Mouse (Mus musculus) ES-Bruce4 (cell line): ENCODE results near the gene Col26a1. TPM values are rescaled to one million over a fixed set of nuclear protein-coding genes. Genes with fewer than 3 reads are reported as not detected.

Source experiments
- H3K27ac ChIP-seq: 2 replicates; pipeline ENCODE4 v1.5.1; 2012; ENCODE audit warnings: low read length, inconsistent platforms; ENCODE audit not compliant: insufficient read depth
- H3K27me3 ChIP-seq: 2 replicates; pipeline ENCODE4 v1.6.1; 2012; ENCODE audit warnings: mild to moderate bottlenecking, low read length, inconsistent platforms; ENCODE audit not compliant: control insufficient read depth, poor library complexity, insufficient read depth, severe bottlenecking
- H3K36me3 ChIP-seq: 2 replicates; pipeline ENCODE4 v1.6.1; 2012; ENCODE audit warnings: inconsistent platforms, mild to moderate bottlenecking, low read length, moderate library complexity; ENCODE audit not compliant: control insufficient read depth, poor library complexity, insufficient read depth, severe bottlenecking
- H3K4me1 ChIP-seq: one replicate; pipeline ENCODE4 v1.8.1; 2011; ENCODE audit warnings: low read length; ENCODE audit not compliant: control insufficient read depth, insufficient read depth
- H3K4me3 ChIP-seq: 2 replicates; pipeline ENCODE4 v1.5.1; 2011; ENCODE audit warnings: low read depth, mild to moderate bottlenecking, low read length
- H3K9ac ChIP-seq: 2 replicates; pipeline ENCODE4 v1.6.1; 2012; ENCODE audit warnings: low read depth, mild to moderate bottlenecking, inconsistent platforms; ENCODE audit not compliant: poor library complexity, severe bottlenecking
- H3K9me3 ChIP-seq: replicated peaks from 2 replicates; pipeline ENCODE4 v1.6.1; 2012; ENCODE audit warnings: mild to moderate bottlenecking, low read length, inconsistent platforms; ENCODE audit not compliant: control insufficient read depth, poor library complexity, insufficient read depth, severe bottlenecking
- CTCF ChIP-seq: IDR thresholded peaks from one replicate; pipeline ENCODE4 v1.8.1; 2011; ENCODE audit warnings: low read depth, low read length
- EP300 ChIP-seq: IDR thresholded peaks from 2 replicates; pipeline ENCODE4 v1.6.1; 2011; ENCODE audit warnings: low read depth, low read length; ENCODE audit not compliant: insufficient read depth
- POLR2A ChIP-seq: IDR thresholded peaks from one replicate; pipeline ENCODE4 v1.8.1; 2011; ENCODE audit warnings: low read length; ENCODE audit not compliant: insufficient read depth
- polyA plus RNA-seq: library from polyadenylated mRNA; stranded (reverse); fragments of >200 nt; gene quantifications from 2 replicates; pipeline ENCODE4 v1.2.4, GENCODE M21; 2011; ENCODE audit warnings: low read depth; ENCODE audit not compliant: missing spikeins, insufficient read depth, insufficient read length

The Col26a1 gene
- polyA plus RNA-seq, 1 experiment = 2.2 TPM

GRCm38 (mm10) chr5:136697618-136698017, 185.4 kb downstream of the Col26a1 start:
- H3K4me3 ChIP-seq = no peak overlapping the region
- no peaks in the 10 kb centered on the region for H3K9me3 ChIP-seq
- TF ChIP-seq POLR2A (no peak), CTCF (no peak), EP300 (no peak)
- H3K4me1 ChIP-seq = no peaks in the 10 kb centered on the region
- H3K27me3 ChIP-seq = no peaks in the 10 kb centered on the region
- no peaks in the 10 kb centered on the region for H3K36me3 ChIP-seq
- no peak overlapping the region for H3K27ac ChIP-seq
- H3K9ac ChIP-seq = no peak overlapping the region

DNA sequence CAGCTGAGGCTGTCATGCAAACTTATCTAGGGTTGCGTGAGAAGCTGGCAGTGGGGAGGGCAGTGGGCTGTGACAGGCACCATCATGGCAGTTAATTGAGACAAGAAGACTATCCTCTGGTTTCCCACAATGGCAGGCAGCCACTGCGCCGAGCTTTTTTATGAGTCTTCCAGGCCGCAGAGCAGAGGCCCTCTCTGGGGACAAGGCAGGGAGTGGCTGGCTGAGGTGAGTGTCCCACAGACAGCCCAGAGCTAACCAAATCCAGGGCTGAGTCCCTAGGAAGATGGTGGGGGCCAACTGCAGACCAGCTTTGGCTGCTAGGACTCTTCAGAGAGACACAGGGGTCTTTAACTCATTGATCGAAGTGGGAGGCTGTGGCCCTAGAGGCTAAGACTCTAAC, 186.5 kb downstream of the Col26a1 start:
- H3K9me3 ChIP-seq = no peaks in the 10 kb centered on the region
- H3K9ac ChIP-seq = no peak overlapping the region
- H3K27me3 ChIP-seq = no peaks in the 10 kb centered on the region
- H3K36me3 ChIP-seq = no peaks in the 10 kb centered on the region
- TF ChIP-seq POLR2A (no peak), CTCF (no peak), EP300 (no peak)
- H3K4me3 ChIP-seq = no peak overlapping the region
- no peak overlapping the region for H3K27ac ChIP-seq
- no peaks in the 10 kb centered on the region for H3K4me1 ChIP-seq

- no peaks in the 10 kb centered on the region for H3K9me3 ChIP-seq
- H3K4me3 ChIP-seq = no peak overlapping the region
- H3K27ac ChIP-seq = no peak overlapping the region
- no peaks in the 10 kb centered on the region for H3K4me1 ChIP-seq
- no peak overlapping the region for H3K9ac ChIP-seq
- TF ChIP-seq POLR2A (no peak), CTCF (no peak), EP300 (no peak)
- no peaks in the 10 kb centered on the region for H3K27me3 ChIP-seq
- H3K36me3 ChIP-seq = no peaks in the 10 kb centered on the region
Measured at GRCm38 (mm10) chr5:136694976-136695375, 188.0 kb downstream of the Col26a1 start.

GRCm38 (mm10) chr5:136693418-136693817, 189.6 kb downstream of the Col26a1 start:
- no peak overlapping the region for H3K27ac ChIP-seq
- no peaks in the 10 kb centered on the region for H3K4me1 ChIP-seq
- TF ChIP-seq POLR2A = no peak
- TF ChIP-seq CTCF = no peak
- TF ChIP-seq EP300 = no peak
- H3K9me3 ChIP-seq = no peaks in the 10 kb centered on the region
- H3K36me3 ChIP-seq = no peaks in the 10 kb centered on the region
- no peak overlapping the region for H3K4me3 ChIP-seq
- H3K9ac ChIP-seq = no peak overlapping the region
- no peaks in the 10 kb centered on the region for H3K27me3 ChIP-seq

- Histone ChIP-seq H3K36me3 (no peaks in the 10 kb centered on the region), H3K4me1 (no peaks in the 10 kb centered on the region), H3K9me3 (no peaks in the 10 kb centered on the region), H3K27ac (no peak within 1 kb of the TSS), H3K27me3 (no peaks in the 10 kb centered on the region), H3K9ac (no peak within 1 kb of the TSS), H3K4me3 (no peak within 1 kb of the TSS)
- TF ChIP-seq EP300 = no peak
- TF ChIP-seq POLR2A = no peak
- TF ChIP-seq CTCF = no peak
Measured at GRCm38 (mm10) chr5:136692784-136693183, 190.2 kb downstream of the Col26a1 start, which contains the start of gene Myl10. TSS of gene Myl10 (plus strand) at chr5:136693146.

Other genes starting within 250 kb of the Col26a1 start
- gene Myl10, start 190.1 kb downstream of the Col26a1 start, polyA plus RNA-seq = not detected in 2 replicates
- gene Ift22, start 24.9 kb upstream of the Col26a1 start, polyA plus RNA-seq = 9.3 and 10.1 TPM in 2 replicates
- 87.8 and 97.5 TPM in 2 replicates for gene Fis1, start 70.1 kb upstream of the Col26a1 start, polyA plus RNA-seq
- not detected in 2 replicates for gene Cldn15, start 83.4 kb upstream of the Col26a1 start, polyA plus RNA-seq
- gene Plod3, start 103.8 kb upstream of the Col26a1 start, polyA plus RNA-seq = 29.3 and 33.9 TPM in 2 replicates
- gene Znhit1, start 104.8 kb upstream of the Col26a1 start, polyA plus RNA-seq = 26.6 and 27.0 TPM in 2 replicates
- gene Vgf, start 143.2 kb upstream of the Col26a1 start, polyA plus RNA-seq = 3.7 and 5.7 TPM in 2 replicates
- 68.6 and 78.9 TPM in 2 replicates for gene Ap1s1, start 162.9 kb upstream of the Col26a1 start, polyA plus RNA-seq
- 32.8 and 33.4 TPM in 2 replicates for gene Serpine1, start 189.1 kb upstream of the Col26a1 start, polyA plus RNA-seq
- 15.2 and 16.1 TPM in 2 replicates for gene Trim56, start 233.0 kb upstream of the Col26a1 start, polyA plus RNA-seq